Comparison of ENCODE assay signal across 21 mouse cellular contexts in genomic region chr4:7948020-7948419, GRCm38 (mm10).
DNase-seq lines count a peak whose midpoint lies in the region; ATAC-seq and TF ChIP-seq lines count a peak whose summit lies in the region.
"Had no signal": no experiment of that assay in that cellular context is flagged by ENCODE, and none has a peak within 500 bp of the region (broad histone marks: within the 10 kb centered on the region; RNA-seq: fewer than 3 reads in every experiment).

No protein-coding gene starts in this region.

- no peak for TF ChIP-seq CTCF in olfactory bulb, adult 2 months (IDR thresholded peaks at IDR 0.05; ENCODE audit: insufficient read depth, low read depth, low read length)

- DNase-seq in frontal cortex, postnatal 36 days (ENCODE audit: low spot score in 2 of 2) = no peak
- DNase-seq in ES-CJ7 (ENCODE audit: low read depth, low spot score) (peak; percentile 39), ZHBTc4 (ENCODE audit: low read depth, low spot score) (peak; percentile 39)
- DNase-seq in cerebellum, adult 9-11 months = no peak
- DNase-seq in adrenal gland, postnatal 14 days = no peak
- DNase-seq: adrenal gland, adult 2 months; adrenal gland, postnatal 25 days; B cell, adult 2 months; cerebellum, adult 11 months; cerebellum, adult 2 months; cerebellum, postnatal 10 days; gastrocnemius, adult 2 months; gastrocnemius, postnatal 14 days; heart, adult 11 months had no signal

- peaks cover 5% of the 10 kb centered on the region for H3K4me1 ChIP-seq in olfactory bulb, adult 2 months (ENCODE audit: control insufficient read depth, insufficient read depth, low read length)
- H3K4me1 ChIP-seq: forebrain, embryonic 10.5 days; hindbrain, embryonic 12.5 days; hindbrain, embryonic 15.5 days had no signal

- no peak overlapping the region for H3K4me3 ChIP-seq in olfactory bulb, adult 2 months (ENCODE audit: insufficient read depth, low read depth, low read length)
- H3K4me3 ChIP-seq: forebrain, embryonic 10.5 days; gastrocnemius, adult 2 months; hindbrain, embryonic 12.5 days; hindbrain, embryonic 15.5 days had no signal

- TF ChIP-seq POLR2A in olfactory bulb, adult 2 months (IDR thresholded peaks at IDR 0.05; ENCODE audit: insufficient read depth, low read depth, low read length) = no peak

- peak; percentile 57 for ATAC-seq in frontal cortex, adult (ENCODE audit: low TSS enrichment)
- ATAC-seq: forebrain, embryonic 14.5 days; intestine, postnatal 0 days had no signal

- 31% methylated on average over 1 of the region's 1 CpGs for WGBS in olfactory bulb, adult 2 months

- H3K27ac ChIP-seq in olfactory bulb, adult 2 months (ENCODE audit: insufficient read depth, low read depth, low read length) = peak overlapping the region; percentile 70
- H3K27ac ChIP-seq: forebrain, embryonic 10.5 days; gastrocnemius, adult 2 months; hindbrain, embryonic 12.5 days; hindbrain, embryonic 15.5 days had no signal

Comparison
In these comparisons a context has a peak if more than half of its experiments do, and no peak if none do; other contexts are left out.
1. DNase-seq: peak in ES-CJ7 (single experiment) and ZHBTc4 (single experiment); none in frontal cortex, postnatal 36 days (0 of 2), cerebellum, adult 9-11 months (single experiment) and adrenal gland, postnatal 14 days (single experiment).